Mouse (Mus musculus): ENCODE results near the gene Krtap5-3.

GRCm38 (mm10) chr7:142205488-142205887 lies 4.3 kb downstream of the Krtap5-3 start:
- TF ChIP-seq E2F4 (IDR thresholded peaks at IDR 0.05; ENCODE audit: insufficient read depth) (no peak), POLR2A (IDR thresholded peaks at IDR 0.05; ENCODE audit: insufficient read length, low read depth) (no peak), TCF12 (IDR thresholded peaks at IDR 0.05; ENCODE audit: insufficient read depth, poor library complexity, severe bottlenecking) (no peak), MAX (IDR thresholded peaks at IDR 0.05; ENCODE audit: low read depth) (no peak), MYOG (IDR thresholded peaks at IDR 0.05; ENCODE audit: control insufficient read depth in 1 of 3, insufficient read depth in 1 of 3, insufficient read length in 2 of 3, low read depth in 2 of 3) (no peak), POLR2AphosphoS2 (IDR thresholded peaks at IDR 0.05; ENCODE audit: insufficient read length, low read depth) (no peak), CEBPB (IDR thresholded peaks at IDR 0.05; ENCODE audit: insufficient read depth, poor library complexity, severe bottlenecking) (no peak), USF1 (IDR thresholded peaks at IDR 0.05; ENCODE audit: low read depth) (no peak), MYOD1 (IDR thresholded peaks at IDR 0.05; ENCODE audit: control insufficient read depth in 1 of 3, insufficient read length in 2 of 3, low read depth in 2 of 3) (no peak), REST (IDR thresholded peaks at IDR 0.05; ENCODE audit: insufficient read depth, insufficient read length) (no peak), TCF3 (IDR thresholded peaks at IDR 0.05; ENCODE audit: insufficient read length, low read depth) (no peak)

All from myocyte (in vitro differentiated cells).